Mouse (Mus musculus) thymus, adult 2 months (tissue): ENCODE data around the gene Hoxa10.

ENCODE experiments used
- CTCF ChIP-seq: fragments of 200-500 bp; IDR thresholded peaks from 2 replicates; pipeline ENCODE4 v1.5.1; 2012; ENCODE audit warnings: mild to moderate bottlenecking, control low read depth, low read length, moderate library complexity, borderline replicate concordance; ENCODE audit not compliant: control insufficient read depth, poor library complexity, insufficient read depth; ENCODE audit errors: extremely low read depth
- POLR2A ChIP-seq: fragments of 200-500 bp; IDR thresholded peaks from 2 replicates; pipeline ENCODE4 v1.6.1; 2012; ENCODE audit warnings: mild to moderate bottlenecking, low read length, control low read depth, moderate library complexity; ENCODE audit not compliant: control insufficient read depth, poor library complexity, insufficient read depth; ENCODE audit errors: extremely low read depth

DNA sequence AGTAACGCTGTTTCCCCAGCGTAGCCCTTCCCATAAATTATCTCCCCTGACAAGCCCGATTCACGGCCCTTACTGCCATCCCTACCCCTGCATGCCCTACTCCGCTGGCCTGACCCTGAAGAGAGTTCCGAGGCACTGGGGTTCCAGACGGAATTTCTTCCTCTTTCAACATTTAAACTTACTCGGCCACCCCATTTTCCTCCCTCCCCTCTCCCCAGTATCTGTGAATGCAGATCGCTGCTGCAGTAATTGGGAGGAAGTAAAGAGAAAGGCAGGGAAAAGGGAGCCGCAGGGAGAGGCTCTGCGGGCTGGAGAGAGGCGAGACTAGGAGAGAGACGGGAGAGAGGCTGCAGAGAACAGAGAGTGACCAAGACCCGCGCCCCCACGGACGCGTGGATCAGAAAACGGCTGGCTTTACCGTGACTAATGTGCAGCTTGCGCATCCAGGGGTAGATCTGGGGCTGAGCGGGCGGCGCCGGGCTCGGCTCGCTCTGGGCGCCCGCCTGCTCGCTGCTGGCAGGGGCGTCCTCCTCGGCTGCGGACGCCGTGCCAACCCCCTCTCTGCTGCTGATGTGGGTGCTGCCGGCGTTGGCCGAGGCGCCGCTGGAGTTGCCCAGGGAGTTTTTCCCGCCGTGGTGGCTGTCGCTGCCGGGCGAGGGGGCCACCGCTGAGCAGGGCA, 37.1 kb downstream of the Hoxa10 start:
- TF ChIP-seq CTCF, result no peak
- no peak for TF ChIP-seq POLR2A
